Comparison of ENCODE assay signal across 7 mouse cellular contexts in genomic region chr11:61155727-61156126, GRCm38 (mm10). TPM values are rescaled to one million over a fixed set of nuclear protein-coding genes. Genes with fewer than 3 reads are reported as not detected.
DNase-seq lines count a peak whose midpoint lies in the region; ATAC-seq lines count a peak whose summit lies in the region.

No protein-coding gene starts in this region.

- peaks cover 95% of the 10 kb centered on the region for H3K36me3 ChIP-seq in hindbrain, embryonic 12.5 days

- H3K4me1 ChIP-seq in hindbrain, embryonic 12.5 days: no peaks in the 10 kb centered on the region

- DNase-seq in kidney, adult 18-20 months: peak; percentile 14
- no peak for DNase-seq in kidney, adult 11 months
- DNase-seq in ES-CJ7 (ENCODE audit: low read depth, low spot score): peak; percentile 32
- DNase-seq in adrenal gland, postnatal 10 days: peak; percentile 65
- DNase-seq in layer of hippocampus, postnatal 10 days (ENCODE audit: low spot score in 2 of 2): peak; percentile 54 to 64
- peak; percentile 70 to 72 for DNase-seq in spleen, postnatal 36 days (ENCODE audit: low spot score in 2 of 2)

- no peak overlapping the region for H3K27ac ChIP-seq in hindbrain, embryonic 12.5 days

- 94% methylated on average over 2 of the region's 2 CpGs for WGBS in hindbrain, embryonic 12.5 days

- no peak overlapping the region for H3K4me3 ChIP-seq in hindbrain, embryonic 12.5 days

- H3K9ac ChIP-seq in hindbrain, embryonic 12.5 days: no peak overlapping the region

- no peaks in the 10 kb centered on the region for H3K27me3 ChIP-seq in hindbrain, embryonic 12.5 days

- no peak for ATAC-seq in hindbrain, embryonic 12.5 days (ENCODE audit: low FRiP score)

- H3K9me3 ChIP-seq in hindbrain, embryonic 12.5 days (replicated peaks): no peaks in the 10 kb centered on the region

- H3K4me2 ChIP-seq in hindbrain, embryonic 12.5 days (replicated peaks): no peak overlapping the region

RNA-seq across cellular contexts. Expression of gene Usp22, which starts 19.1 kb away (rescaled TPM):
- total RNA-seq in adrenal gland, postnatal 10 days (2021): 10 to 100 TPM; 60.6 to 70.6 TPM
- 100 to 1,000 TPM; 453 to 469 TPM for total RNA-seq in layer of hippocampus, postnatal 10 days (2021)
- 344 and 354 TPM in 2 replicates for polyA plus RNA-seq in hindbrain, embryonic 12.5 days (2016; fragmentation: Nextera tagmentation; extraction: Ambion mirVana)

RNA-seq across cellular contexts. Expression of gene Tnfrsf13b, which starts 29.2 kb away (rescaled TPM):
- 1 to 10 TPM; 1.8 to 2.5 TPM for total RNA-seq in adrenal gland, postnatal 10 days (2021)
- 1 to 10 TPM; 1.4 to 2.5 TPM for total RNA-seq in layer of hippocampus, postnatal 10 days (2021)
- 1.1 and 1.5 TPM in 2 replicates for polyA plus RNA-seq in hindbrain, embryonic 12.5 days (2016; fragmentation: Nextera tagmentation; extraction: Ambion mirVana)

RNA-seq across cellular contexts. Expression of gene Aldh3a1, which starts 51.6 kb away (rescaled TPM):
- under 1 TPM in 1 of 2 experiments, not detected in 1; 0.15 TPM for total RNA-seq in adrenal gland, postnatal 10 days (2021)
- total RNA-seq in layer of hippocampus, postnatal 10 days (2021): 1 to 10 TPM; 1.4 to 1.8 TPM
- not detected in 2 replicates for polyA plus RNA-seq in hindbrain, embryonic 12.5 days (2016; fragmentation: Nextera tagmentation; extraction: Ambion mirVana)

Comparison
In these comparisons a context has a peak if more than half of its experiments do, and no peak if none do; other contexts are left out.
1. RNA of gene Usp22, which starts 19.1 kb away (total RNA-seq): 453 to 469 TPM in layer of hippocampus, postnatal 10 days; 60.6 to 70.6 TPM in adrenal gland, postnatal 10 days; every median in the first group is over 4 times any median in the second.